Mouse (Mus musculus): ENCODE results near the gene Ralgapa1.

GRCm38 (mm10) chr12:55571181-55571580 lies 249.8 kb downstream of the Ralgapa1 start:
- no peak for TF ChIP-seq CTCF (IDR thresholded peaks at IDR 0.05; ENCODE audit: low read depth, low read length)
- no peak for TF ChIP-seq EP300 (IDR thresholded peaks at IDR 0.05; ENCODE audit: insufficient read depth, low read depth, low read length)
